Mouse (Mus musculus) hindbrain, embryonic 11.5 days (tissue): ENCODE measurements around the gene Klc1. TPM values are rescaled to one million over a fixed set of nuclear protein-coding genes. Genes with fewer than 3 reads are reported as not detected.

Experiments used
- ATAC-seq: fragments of 200-750 bp; cut with Nextera tagmentation; 2 replicates; pipeline ENCODE4 v1.8.0; 2017; ENCODE audit warnings: mild to moderate bottlenecking, moderate TSS enrichment, moderate library complexity; ENCODE audit not compliant: low FRiP score
- DNase-seq: peaks from one replicate; pipeline ENCODE4 v3.0.0-alpha.2; 2015; ENCODE audit warnings: low spot score
- H3K27ac ChIP-seq: fragments of 300-500 bp; sonication (generic); 2 replicates; pipeline ENCODE4 v1.5.1; 2014; ENCODE audit warnings: mild to moderate bottlenecking, low read depth, low read length
- H3K27me3 ChIP-seq: fragments of 300-500 bp; sonication (generic); 2 replicates; pipeline ENCODE4 v1.6.1; 2014; ENCODE audit warnings: mild to moderate bottlenecking, low read length, moderate library complexity, mixed read lengths; ENCODE audit not compliant: control insufficient read depth, insufficient read depth
- H3K36me3 ChIP-seq: fragments of 300-500 bp; sonication (generic); 2 replicates; pipeline ENCODE4 v1.6.1; 2014; ENCODE audit warnings: mild to moderate bottlenecking, low read length, moderate library complexity, mixed read lengths; ENCODE audit not compliant: control insufficient read depth, insufficient read depth
- H3K4me1 ChIP-seq: fragments of 300-500 bp; sonication (generic); replicated peaks from 2 replicates; pipeline ENCODE4 v1.6.1; 2014; ENCODE audit warnings: low read length, mixed read lengths; ENCODE audit not compliant: control insufficient read depth, insufficient read depth
- H3K4me2 ChIP-seq: fragments of 300-500 bp; sonication (generic); replicated peaks from 2 replicates; pipeline ENCODE4 v1.6.1; 2014; ENCODE audit warnings: mild to moderate bottlenecking, low read depth, low read length
- H3K4me3 ChIP-seq: fragments of 300-500 bp; sonication (generic); 2 replicates; pipeline ENCODE4 v1.5.1; 2014; ENCODE audit warnings: low read depth, low read length
- H3K9ac ChIP-seq: fragments of 300-500 bp; sonication (generic); 2 replicates; pipeline ENCODE4 v1.6.1; 2014; ENCODE audit warnings: low read depth, low read length
- H3K9me3 ChIP-seq: fragments of 300-500 bp; sonication (generic); 2 replicates; pipeline ENCODE4 v1.6.1; 2016; ENCODE audit warnings: low read length; ENCODE audit not compliant: control insufficient read depth
- WGBS: fragments of 180-500 bp; shearing (Covaris S2); extraction: QIAGEN DNeasy Blood & Tissue Kit; methylation state at CpG from one replicate; pipeline ENCODE4 v1.1.7; 2014; 5-methylcytosine and 5-hydroxymethylcytosine counted together
- polyA plus RNA-seq: library from polyadenylated mRNA; unstranded; fragments of >200 nt; fragmentation: Nextera tagmentation; extraction: Ambion mirVana; gene quantifications from 2 replicates; pipeline ENCODE4 v1.2.1, GENCODE M21; 2014

Gene Klc1
- polyA plus RNA-seq, 1 experiment from 2014 or later = 366 TPM

DNA sequence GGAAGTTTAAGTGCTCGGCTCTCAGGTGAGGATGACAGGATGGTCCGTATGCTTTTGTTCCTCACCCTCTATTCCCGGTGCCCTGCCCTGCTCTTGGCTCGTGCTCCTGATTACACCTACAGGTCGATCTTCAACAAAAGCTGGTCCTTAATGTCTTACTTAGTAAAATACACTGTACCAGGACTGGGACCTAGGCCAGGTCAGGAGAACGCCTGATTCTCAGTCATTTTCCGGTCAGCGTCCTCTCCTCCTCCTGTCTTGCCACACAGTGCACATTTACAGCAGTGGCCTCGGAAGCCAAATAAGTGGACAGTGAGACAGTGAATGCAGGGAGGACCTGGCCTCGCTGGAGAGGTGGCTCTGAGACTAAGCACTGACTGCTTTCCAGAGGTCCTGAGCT lies 12.0 kb downstream of the Klc1 start:
- Histone ChIP-seq H3K4me3 (no peak overlapping the region), H3K9ac (no peak overlapping the region), H3K36me3 (peaks cover 12% of the 10 kb centered on the region; the same call in 1 of the 2 replicates), H3K27ac (no peak overlapping the region), H3K27me3 (no peaks in the 10 kb centered on the region), H3K4me2 (no peak overlapping the region), H3K9me3 (no peaks in the 10 kb centered on the region), H3K4me1 (peaks cover 9% of the 10 kb centered on the region)
- ATAC-seq (no peak), DNase-seq (no peak)
- 89% methylated on average over 10 of the region's 10 CpGs for WGBS

DNA sequence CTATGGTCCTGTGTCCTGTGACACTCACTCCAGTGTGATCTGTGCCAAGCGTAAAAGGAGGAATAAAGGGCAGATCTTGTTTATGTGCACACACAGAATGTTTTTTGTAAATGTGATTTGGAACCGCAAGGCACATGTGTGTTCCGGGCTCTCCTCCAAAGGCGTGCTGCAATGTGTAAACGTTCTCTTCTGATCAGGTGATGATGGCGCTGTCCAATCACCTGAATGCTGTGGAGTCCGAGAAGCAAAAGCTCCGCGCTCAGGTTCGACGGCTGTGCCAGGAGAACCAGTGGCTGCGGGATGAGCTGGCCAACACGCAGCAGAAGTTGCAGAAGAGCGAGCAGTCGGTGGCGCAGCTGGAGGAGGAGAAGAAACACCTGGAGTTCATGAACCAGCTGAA lies 15.5 kb downstream of the Klc1 start:
- H3K27ac ChIP-seq = no peak overlapping the region
- H3K36me3 ChIP-seq = peaks cover 27% of the 10 kb centered on the region

DNA sequence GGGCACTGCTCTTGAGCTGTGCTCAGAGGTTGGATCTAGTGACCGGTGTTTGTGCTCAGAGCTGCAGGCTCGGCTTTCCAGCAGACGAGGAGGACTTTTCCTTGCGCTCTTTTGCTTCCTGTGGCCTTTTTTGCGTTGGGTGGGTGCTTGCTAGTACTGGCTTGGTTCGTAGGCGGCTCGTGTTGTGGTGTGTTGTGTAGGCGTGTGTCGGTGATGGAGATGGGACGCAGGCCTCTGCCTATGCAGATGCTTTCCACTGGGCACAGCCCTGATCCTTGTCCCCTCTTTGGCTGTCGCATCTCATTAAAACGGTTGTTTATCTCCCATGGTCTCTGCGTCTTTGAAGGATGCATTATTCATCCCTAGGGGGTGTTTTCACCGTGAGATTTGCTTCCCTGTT lies 16.2 kb downstream of the Klc1 start:
- Histone ChIP-seq H3K9me3 (no peaks in the 10 kb centered on the region), H3K36me3 (peaks cover 31% of the 10 kb centered on the region), H3K4me3 (no peak overlapping the region), H3K4me2 (no peak overlapping the region), H3K27ac (no peak overlapping the region), H3K27me3 (no peaks in the 10 kb centered on the region), H3K9ac (no peak overlapping the region), H3K4me1 (no peaks in the 10 kb centered on the region)
- 74% methylated on average over 15 of the region's 15 CpGs for WGBS
- DNase-seq = no peak
- no peak for ATAC-seq

More for the DNA sequence above, 15.5 kb downstream of the Klc1 start:
- 92% methylated on average over 16 of the region's 16 CpGs for WGBS
- ATAC-seq = no peak
- Histone ChIP-seq H3K9ac (no peak overlapping the region), H3K4me3 (no peak overlapping the region), H3K9me3 (no peaks in the 10 kb centered on the region), H3K4me1 (no peaks in the 10 kb centered on the region), H3K4me2 (no peak overlapping the region), H3K27me3 (no peaks in the 10 kb centered on the region)
- no peak for DNase-seq

- no peaks in the 10 kb centered on the region for H3K27me3 ChIP-seq
- no peaks in the 10 kb centered on the region for H3K4me1 ChIP-seq
- H3K27ac ChIP-seq = no peak overlapping the region
- no peak overlapping the region for H3K4me3 ChIP-seq
- 94% methylated on average over 13 of the region's 13 CpGs for WGBS
- ATAC-seq (no peak), DNase-seq (no peak)
- no peaks in the 10 kb centered on the region for H3K9me3 ChIP-seq
- H3K9ac ChIP-seq = no peak overlapping the region
- H3K36me3 ChIP-seq = peaks cover 38% of the 10 kb centered on the region
- H3K4me2 ChIP-seq = no peak overlapping the region
Observed at GRCm38 (mm10) chr12:111777919-111778318, 19.3 kb downstream of the Klc1 start.

DNA sequence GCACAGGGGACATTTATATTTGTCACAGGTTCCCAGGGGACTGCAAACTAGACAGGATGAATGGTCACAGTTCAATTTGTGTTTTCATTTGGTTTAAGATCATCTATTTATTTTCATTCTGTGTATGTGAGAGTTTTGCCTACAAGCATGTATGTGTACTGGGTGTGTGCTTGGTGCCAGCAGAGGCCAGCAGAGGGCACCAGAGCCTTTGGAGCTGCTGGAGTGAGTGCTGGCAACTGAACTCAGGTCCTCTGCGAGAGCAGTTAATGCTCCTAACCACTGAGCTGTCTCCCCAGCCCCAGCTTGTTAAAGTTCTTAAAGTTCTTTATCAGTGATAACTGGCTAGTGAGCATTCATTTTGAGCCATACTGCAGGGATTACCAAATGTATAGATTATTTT lies 20.9 kb downstream of the Klc1 start:
- no peaks in the 10 kb centered on the region for H3K9me3 ChIP-seq
- no peaks in the 10 kb centered on the region for H3K4me1 ChIP-seq
- no peak overlapping the region for H3K4me3 ChIP-seq
- WGBS = 100% methylated on average over 1 of the region's 1 CpGs
- DNase-seq (no peak), ATAC-seq (no peak)
- H3K27ac ChIP-seq = no peak overlapping the region
- H3K36me3 ChIP-seq = peaks cover 36% of the 10 kb centered on the region
- H3K9ac ChIP-seq = no peak overlapping the region
- no peak overlapping the region for H3K4me2 ChIP-seq
- no peaks in the 10 kb centered on the region for H3K27me3 ChIP-seq

- ATAC-seq (no peak), DNase-seq (no peak)
- Histone ChIP-seq H3K27ac (no peak overlapping the region), H3K27me3 (no peaks in the 10 kb centered on the region), H3K9me3 (no peaks in the 10 kb centered on the region), H3K36me3 (peaks cover 24% of the 10 kb centered on the region; the same call in 1 of the 2 replicates), H3K4me3 (no peak overlapping the region), H3K9ac (no peak overlapping the region), H3K4me2 (no peak overlapping the region), H3K4me1 (no peaks in the 10 kb centered on the region)
- WGBS = 77% methylated on average over 15 of the region's 15 CpGs
Observed at GRCm38 (mm10) chr12:111785174-111785573, 26.5 kb downstream of the Klc1 start.

- Histone ChIP-seq H3K9me3 (no peaks in the 10 kb centered on the region), H3K36me3 (peaks cover 23% of the 10 kb centered on the region; the same call in 1 of the 2 replicates), H3K4me1 (no peaks in the 10 kb centered on the region), H3K9ac (no peak overlapping the region), H3K4me3 (no peak overlapping the region), H3K27ac (no peak overlapping the region), H3K4me2 (no peak overlapping the region), H3K27me3 (no peaks in the 10 kb centered on the region)
- no peak for DNase-seq
- ATAC-seq = no peak
- WGBS = 93% methylated on average over 6 of the region's 6 CpGs
Observed at GRCm38 (mm10) chr12:111787015-111787414, 28.4 kb downstream of the Klc1 start.

DNA sequence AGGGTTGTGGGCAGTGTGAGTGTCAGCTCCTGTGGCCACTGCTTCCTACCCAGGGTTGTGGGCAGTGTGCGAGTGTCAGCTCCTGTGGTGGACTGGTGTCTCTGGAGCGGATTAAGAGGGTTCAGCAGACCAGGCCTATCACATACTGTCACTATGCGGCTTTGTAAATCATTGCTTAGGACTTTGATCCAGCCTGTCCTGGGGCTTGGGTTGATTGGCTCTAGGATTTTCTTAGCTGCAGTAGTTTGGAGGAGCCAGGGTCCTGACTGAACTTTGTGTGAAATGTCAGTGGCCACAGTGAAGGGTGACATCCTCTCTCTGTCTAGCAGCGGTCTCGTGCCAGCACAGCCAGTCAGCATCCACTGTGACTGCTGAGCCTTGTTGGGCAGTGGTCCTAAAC lies 31.4 kb downstream of the Klc1 start:
- Histone ChIP-seq H3K9me3 (no peaks in the 10 kb centered on the region), H3K4me1 (no peaks in the 10 kb centered on the region), H3K4me3 (no peak overlapping the region), H3K36me3 (peaks cover 20% of the 10 kb centered on the region; the same call in 1 of the 2 replicates), H3K9ac (no peak overlapping the region), H3K4me2 (no peak overlapping the region), H3K27me3 (no peaks in the 10 kb centered on the region), H3K27ac (no peak overlapping the region)
- ATAC-seq (no peak), DNase-seq (no peak)
- WGBS = 97% methylated on average over 5 of the region's 5 CpGs

GRCm38 (mm10) chr12:111790631-111791030 lies 32.0 kb downstream of the Klc1 start:
- Histone ChIP-seq H3K27ac (no peak overlapping the region), H3K9me3 (no peaks in the 10 kb centered on the region), H3K27me3 (no peaks in the 10 kb centered on the region), H3K9ac (no peak overlapping the region), H3K36me3 (peaks cover 22% of the 10 kb centered on the region; the same call in 1 of the 2 replicates), H3K4me2 (no peak overlapping the region), H3K4me1 (no peaks in the 10 kb centered on the region), H3K4me3 (no peak overlapping the region)
- ATAC-seq = no peak
- DNase-seq = no peak
- WGBS = 90% methylated on average over 7 of the region's 7 CpGs
